Mouse (Mus musculus): Measurements from ENCODE around the gene Hsh2d. TPM values are rescaled to one million over a fixed set of nuclear protein-coding genes. Genes with fewer than 3 reads are reported as not detected.

The Hsh2d gene
- total and polyA plus RNA-seq, 2 experiments from 2014 or later, result not detected

DNA sequence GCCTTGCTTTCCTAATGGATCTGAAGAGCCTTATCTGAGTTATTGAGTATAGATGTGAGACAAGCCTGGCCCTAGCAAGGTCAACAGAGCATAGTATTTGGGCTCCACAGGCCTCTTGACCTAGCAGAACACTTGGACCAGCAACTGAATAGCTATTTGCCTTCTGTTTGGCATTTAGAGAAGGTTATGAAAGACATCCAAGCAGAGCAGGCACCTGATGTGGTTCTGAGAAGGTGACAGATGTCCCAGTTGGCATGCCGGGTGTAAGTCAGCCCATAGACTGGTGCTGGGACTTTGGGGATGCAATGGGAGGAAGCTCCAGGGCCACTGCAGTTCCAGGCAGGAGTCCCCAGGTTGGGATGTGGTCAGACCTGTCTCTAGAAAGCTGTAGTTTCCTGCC, 52.8 kb downstream of the Hsh2d start:
- Histone ChIP-seq H3K4me2 (ENCODE audit: low read depth) (no peak overlapping the region), H3K27ac (ENCODE audit: low read depth, low read length) (no peak overlapping the region), H3K4me1 (ENCODE audit: insufficient read depth) (peaks cover 11% of the 10 kb centered on the region; the same call in 1 of the 2 replicates), H3K4me3 (ENCODE audit: low read depth, low read length) (no peak overlapping the region), H3K9ac (no peak overlapping the region), H3K36me3 (ENCODE audit: insufficient read depth) (peaks cover 11% of the 10 kb centered on the region), H3K27me3 (ENCODE audit: insufficient read depth, low read length) (no peaks in the 10 kb centered on the region), H3K9me3 (ENCODE audit: low read length) (no peaks in the 10 kb centered on the region)
- DNase-seq, result no peak
- 93% methylated on average over 1 of the region's 1 CpGs for WGBS
- ATAC-seq, result no peak
- no peak for TF ChIP-seq CTCF (IDR thresholded peaks at IDR 0.05; ENCODE audit: low read depth)

DNA sequence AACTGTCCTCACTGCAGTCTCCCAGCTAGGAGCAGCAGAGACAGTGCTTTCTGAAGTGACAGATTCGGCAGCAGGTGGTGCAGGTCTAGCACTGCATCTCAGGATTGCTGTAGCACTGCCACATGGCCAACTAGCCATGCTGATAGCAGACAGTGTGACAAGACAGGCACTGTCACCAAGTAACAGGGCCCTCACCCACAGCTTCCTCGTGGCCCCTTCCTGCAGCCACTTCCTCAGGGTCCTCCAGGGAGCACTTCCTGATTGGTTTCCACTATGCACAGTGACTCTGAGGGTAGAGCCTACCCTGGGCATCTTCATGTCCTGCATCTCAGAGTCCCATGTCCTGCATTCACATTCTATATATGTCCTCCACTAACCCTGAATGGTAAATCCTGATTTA, 55.2 kb downstream of the Hsh2d start:
- H3K36me3 ChIP-seq (ENCODE audit: insufficient read depth), result peaks cover 23% of the 10 kb centered on the region
- WGBS, result 70% methylated on average over 2 of the region's 2 CpGs

More for the DNA sequence above, 55.2 kb downstream of the Hsh2d start:
- ATAC-seq, result no peak
- no peak for DNase-seq
- Histone ChIP-seq H3K4me2 (ENCODE audit: low read depth) (no peak overlapping the region), H3K27ac (ENCODE audit: low read depth, low read length) (no peak overlapping the region), H3K4me3 (ENCODE audit: low read depth, low read length) (no peak overlapping the region), H3K9ac (no peak overlapping the region), H3K4me1 (ENCODE audit: insufficient read depth) (peaks cover 11% of the 10 kb centered on the region; the same call in 1 of the 2 replicates), H3K9me3 (ENCODE audit: low read length) (no peaks in the 10 kb centered on the region), H3K27me3 (ENCODE audit: insufficient read depth, low read length) (no peaks in the 10 kb centered on the region)
- TF ChIP-seq CTCF (IDR thresholded peaks at IDR 0.05; ENCODE audit: low read depth), result no peak

Other genes with a start within 250 kb of the Hsh2d start
- 28.8 and 29.4 TPM in 2 replicates for gene Zfp961, start 238.6 kb upstream of the Hsh2d start, total RNA-seq (2014; rRNA removed)
- gene Zfp961, start 238.6 kb upstream of the Hsh2d start, polyA plus RNA-seq (2015; fragmentation: Nextera tagmentation; extraction: Ambion mirVana), result 11.1 and 14.5 TPM in 2 replicates
- 0.77 TPM in 1 of 2 replicates, not detected in the other for gene Cyp4f18, start 180.0 kb upstream of the Hsh2d start, total RNA-seq (2014; rRNA removed)
- 0.44 and 0.52 TPM in 2 replicates for gene Cyp4f18, start 180.0 kb upstream of the Hsh2d start, polyA plus RNA-seq (2015; fragmentation: Nextera tagmentation; extraction: Ambion mirVana)
- gene Olfr372, start 148.4 kb upstream of the Hsh2d start, total RNA-seq (2014; rRNA removed), result not detected in 2 replicates
- not detected in 2 replicates for gene Olfr372, start 148.4 kb upstream of the Hsh2d start, polyA plus RNA-seq (2015; fragmentation: Nextera tagmentation; extraction: Ambion mirVana)
- not detected in 2 replicates for gene Olfr373, start 106.5 kb upstream of the Hsh2d start, total RNA-seq (2014; rRNA removed)
- not detected in 2 replicates for gene Olfr373, start 106.5 kb upstream of the Hsh2d start, polyA plus RNA-seq (2015; fragmentation: Nextera tagmentation; extraction: Ambion mirVana)
- gene Olfr374, start 82.6 kb upstream of the Hsh2d start, total RNA-seq (2014; rRNA removed), result not detected in 2 replicates
- gene Olfr374, start 82.6 kb upstream of the Hsh2d start, polyA plus RNA-seq (2015; fragmentation: Nextera tagmentation; extraction: Ambion mirVana), result not detected in 2 replicates
- gene Tpm4, start 54.7 kb upstream of the Hsh2d start, total RNA-seq (2014; rRNA removed), result 139 and 141 TPM in 2 replicates
- 118 and 120 TPM in 2 replicates for gene Tpm4, start 54.7 kb upstream of the Hsh2d start, polyA plus RNA-seq (2015; fragmentation: Nextera tagmentation; extraction: Ambion mirVana)
- 35.7 and 39.1 TPM in 2 replicates for gene Rab8a, start 28.4 kb upstream of the Hsh2d start, total RNA-seq (2014; rRNA removed)
- 74.2 and 85.0 TPM in 2 replicates for gene Rab8a, start 28.4 kb upstream of the Hsh2d start, polyA plus RNA-seq (2015; fragmentation: Nextera tagmentation; extraction: Ambion mirVana)
- 0.10 TPM in 1 of 2 replicates, not detected in the other for gene Cib3, start 23.2 kb downstream of the Hsh2d start, total RNA-seq (2014; rRNA removed)
- gene Cib3, start 23.2 kb downstream of the Hsh2d start, polyA plus RNA-seq (2015; fragmentation: Nextera tagmentation; extraction: Ambion mirVana), result not detected in 2 replicates
- not detected in 2 replicates for gene Gm11034, start 24.0 kb downstream of the Hsh2d start, total RNA-seq (2014; rRNA removed)
- not detected in 2 replicates for gene Gm11034, start 24.0 kb downstream of the Hsh2d start, polyA plus RNA-seq (2015; fragmentation: Nextera tagmentation; extraction: Ambion mirVana)
- gene Fam32a, start 30.1 kb downstream of the Hsh2d start, total RNA-seq (2014; rRNA removed), result 132 and 147 TPM in 2 replicates
- gene Fam32a, start 30.1 kb downstream of the Hsh2d start, polyA plus RNA-seq (2015; fragmentation: Nextera tagmentation; extraction: Ambion mirVana), result 107 and 108 TPM in 2 replicates
- gene Ap1m1, start 50.4 kb downstream of the Hsh2d start, total RNA-seq (2014; rRNA removed), result 74.8 and 76.2 TPM in 2 replicates
- gene Ap1m1, start 50.4 kb downstream of the Hsh2d start, polyA plus RNA-seq (2015; fragmentation: Nextera tagmentation; extraction: Ambion mirVana), result 225 and 243 TPM in 2 replicates
- 4.5 and 4.7 TPM in 2 replicates for gene Gm10282, start 115.6 kb downstream of the Hsh2d start, total RNA-seq (2014; rRNA removed)
- 14.9 and 15.4 TPM in 2 replicates for gene Gm10282, start 115.6 kb downstream of the Hsh2d start, polyA plus RNA-seq (2015; fragmentation: Nextera tagmentation; extraction: Ambion mirVana)
- gene Klf2, start 129.4 kb downstream of the Hsh2d start, total RNA-seq (2014; rRNA removed), result 3.8 and 4.0 TPM in 2 replicates
- gene Klf2, start 129.4 kb downstream of the Hsh2d start, polyA plus RNA-seq (2015; fragmentation: Nextera tagmentation; extraction: Ambion mirVana), result 9.5 and 10.1 TPM in 2 replicates
- 61.6 and 62.9 TPM in 2 replicates for gene Eps15l1, start 231.8 kb downstream of the Hsh2d start, total RNA-seq (2014; rRNA removed)
- gene Eps15l1, start 231.8 kb downstream of the Hsh2d start, polyA plus RNA-seq (2015; fragmentation: Nextera tagmentation; extraction: Ambion mirVana), result 44.2 and 48.8 TPM in 2 replicates